8 mouse cellular contexts compared by ENCODE assay signal in the genomic region with DNA sequence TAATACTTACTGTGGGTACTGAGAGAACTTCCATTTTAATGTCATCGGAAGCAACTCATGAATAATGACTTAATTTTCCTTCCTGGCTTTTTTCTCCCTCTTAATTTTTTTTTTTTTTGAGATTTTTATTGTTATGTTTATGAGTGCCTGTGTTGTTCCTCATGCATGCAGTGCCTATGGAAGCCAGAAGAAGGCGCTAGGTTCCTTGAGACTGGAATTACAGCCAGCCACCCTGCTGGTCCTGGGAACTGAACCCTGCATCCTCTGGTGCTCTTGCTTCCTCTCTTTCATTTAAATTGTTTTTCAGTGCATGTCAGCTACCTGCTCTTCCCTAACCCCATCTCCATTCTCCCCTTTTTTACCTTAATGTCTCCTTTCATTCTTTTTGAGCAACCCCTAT. TPM values are rescaled to one million over a fixed set of nuclear protein-coding genes. Genes with fewer than 3 reads are reported as not detected.
DNase-seq lines count a peak whose midpoint lies in the region; ATAC-seq and TF ChIP-seq lines count a peak whose summit lies in the region.

No protein-coding gene starts in this region.

- no peaks in the 10 kb centered on the region for H3K27me3 ChIP-seq in erythroblast, embryonic 14.5 days (ENCODE audit: control insufficient read depth)
- H3K27me3 ChIP-seq in kidney, embryonic 15.5 days, result no peaks in the 10 kb centered on the region

- intact Hi-C loops in gastrocnemius, postnatal 36 days (cut with DNase I), result no loop called here

- in situ Hi-C loops in ES-E14 (cut with MboI; ENCODE audit: low sequenced_read_pairs in 2 of 2, unreplicated experiment in 2 of 2), result no loop called here

- H3K36me3 ChIP-seq in erythroblast, embryonic 14.5 days (ENCODE audit: control insufficient read depth), result peaks cover 40% of the 10 kb centered on the region
- H3K36me3 ChIP-seq in ES-E14 (ENCODE audit: control insufficient read depth, insufficient read depth, low read length, poor library complexity, severe bottlenecking), result peaks cover 17% of the 10 kb centered on the region
- peaks cover 36% of the 10 kb centered on the region for H3K36me3 ChIP-seq in kidney, embryonic 15.5 days

- no peak for ATAC-seq in erythroblast, adult 5-6 weeks (replicated peaks; ENCODE audit: low FRiP score, poor library complexity, severe bottlenecking)
- ATAC-seq in kidney, embryonic 15.5 days (replicated peaks; ENCODE audit: low FRiP score), result no peak
- ATAC-seq in megakaryocyte progenitor cell, adult 5-6 weeks (replicated peaks; ENCODE audit: poor library complexity), result peak; percentile 47; the same call in 1 of the 2 replicates

- no peak for TF ChIP-seq POLR2A in embryonic fibroblast, embryonic 13.5 days (IDR thresholded peaks at IDR 0.05; ENCODE audit: low read depth, low read length)

- DNase-seq in ES-E14 (ENCODE audit: low read depth, low spot score), result peak; percentile 54
- DNase-seq in yolk sac, embryonic 10.5 days (ENCODE audit: low spot score), result no peak
- no peak for DNase-seq in gastrocnemius, postnatal 36 days

- no peak overlapping the region for H3K27ac ChIP-seq in ES-E14 (ENCODE audit: insufficient read depth, low read depth, low read length, poor library complexity, severe bottlenecking)
- H3K27ac ChIP-seq in embryonic fibroblast, embryonic 13.5 days (ENCODE audit: insufficient read depth, low read length), result no peak overlapping the region
- no peak overlapping the region for H3K27ac ChIP-seq in kidney, embryonic 15.5 days

- H3K4me3 ChIP-seq in erythroblast, embryonic 14.5 days (replicated peaks), result peak overlapping the region; percentile 88
- H3K4me3 ChIP-seq in ES-E14 (ENCODE audit: insufficient read depth in 1 of 2, low read depth in 1 of 2, low read length in 2 of 2, poor library complexity in 1 of 2, severe bottlenecking in 1 of 2), result peak overlapping the region; percentile 8 to 80; a peak in 3 of 4 replicates
- H3K4me3 ChIP-seq in embryonic fibroblast, embryonic 13.5 days (ENCODE audit: insufficient read depth, low read length), result no peak overlapping the region
- H3K4me3 ChIP-seq in kidney, embryonic 15.5 days (replicated peaks), result peak overlapping the region; percentile 99

- H3K9me3 ChIP-seq in erythroblast, embryonic 14.5 days (ENCODE audit: control insufficient read depth, low read length), result no peaks in the 10 kb centered on the region
- H3K9me3 ChIP-seq in ES-E14 (ENCODE audit: control insufficient read depth, insufficient read depth, low read depth, low read length), result no peaks in the 10 kb centered on the region
- no peaks in the 10 kb centered on the region for H3K9me3 ChIP-seq in kidney, embryonic 15.5 days (replicated peaks)

- H3K4me2 ChIP-seq in kidney, embryonic 15.5 days, result peak overlapping the region; percentile 93

- TF ChIP-seq CTCF in embryonic fibroblast, embryonic 13.5 days (IDR thresholded peaks at IDR 0.05; ENCODE audit: borderline replicate concordance, insufficient read depth, low read length), result peak; percentile 24; the same call in 1 of the 2 replicates

- H3K9ac ChIP-seq in ES-E14 (ENCODE audit: insufficient read depth, low read depth, low read length, poor library complexity, severe bottlenecking), result no peak overlapping the region
- H3K9ac ChIP-seq in kidney, embryonic 15.5 days, result peak overlapping the region; percentile 94; the same call in 1 of the 2 replicates

- 61% methylated on average over 2 of the region's 2 CpGs for WGBS in kidney, embryonic 15.5 days

- H3K4me1 ChIP-seq in erythroblast, embryonic 14.5 days (ENCODE audit: control insufficient read depth), result peaks cover 33% of the 10 kb centered on the region
- peaks cover 3 to 10% of the 10 kb centered on the region in 2 experiments; a peak in 3 of 4 replicates for H3K4me1 ChIP-seq in ES-E14 (ENCODE audit: control insufficient read depth in 2 of 2, insufficient read depth in 2 of 2, low read length in 2 of 2, poor library complexity in 1 of 2)
- peaks cover 7% of the 10 kb centered on the region; the same call in 1 of the 2 replicates for H3K4me1 ChIP-seq in embryonic fibroblast, embryonic 13.5 days (ENCODE audit: control insufficient read depth, insufficient read depth, low read length)
- H3K4me1 ChIP-seq in kidney, embryonic 15.5 days, result peaks cover 28% of the 10 kb centered on the region

TF ChIP-seq in ES-E14, 5 proteins besides CTCF, POLR2A, EP300 and RAD21:
- TF ChIP-seq CHD2 (IDR thresholded peaks at IDR 0.05; ENCODE audit: low read depth, low read length) (no peak), MAFK (IDR thresholded peaks at IDR 0.05; ENCODE audit: insufficient read depth, low read depth, low read length) (no peak), HCFC1 (IDR thresholded peaks at IDR 0.05; ENCODE audit: borderline replicate concordance, insufficient read depth, low read length) (no peak), ZNF384 (IDR thresholded peaks at IDR 0.05; ENCODE audit: low read depth, low read length) (peak; percentile 95), ZC3H11A (IDR thresholded peaks at IDR 0.05; ENCODE audit: borderline replicate concordance, low read depth, low read length) (peak; percentile 30; the same call in 1 of the 2 replicates)
TF ChIP-seq in ES-E14: peak in this region for 2.

RNA-seq across cellular contexts. Expression of a gene that starts 2.1 kb away (rescaled TPM):
- polyA plus RNA-seq in erythroblast, embryonic 14.5 days (2012), result 0.87 and 1.0 TPM in 2 replicates
- 7.9 and 8.8 TPM in 2 replicates for total RNA-seq in erythroblast, adult 5-6 weeks (2015; ENCODE audit: low replicate concordance)
- 5.7 and 7.4 TPM in 2 replicates for total RNA-seq in erythroblast, adult 5-6 weeks (2017; ENCODE audit: low replicate concordance)
- total RNA-seq in ES-E14 (2012; rRNA removed), result 28.6 and 50.7 TPM in 2 replicates
- 4.0 and 6.2 TPM in 2 replicates for polyA plus RNA-seq in embryonic fibroblast, embryonic 13.5 days (2011; ENCODE audit: insufficient read length, low read depth, missing spikeins)
- polyA plus RNA-seq in kidney, embryonic 15.5 days (2015; fragmentation: Nextera tagmentation; extraction: Ambion mirVana), result 3.7 and 4.0 TPM in 2 replicates
- total RNA-seq in megakaryocyte progenitor cell, adult 5-6 weeks (2015), result 13.0 and 15.2 TPM in 2 replicates
- 8.0 and 13.0 TPM in 2 replicates for total RNA-seq in megakaryocyte progenitor cell, adult 5-6 weeks (2017)
- total RNA-seq in gastrocnemius, postnatal 36 days (2021), result 10 to 100 TPM; 10.8 to 12.2 TPM

RNA-seq across cellular contexts. Expression of a gene that starts 23.0 kb away (rescaled TPM):
- polyA plus RNA-seq in erythroblast, embryonic 14.5 days (2012), result 0.11 TPM in 2 replicates
- total RNA-seq in erythroblast, adult 5-6 weeks (2015; ENCODE audit: low replicate concordance), result 3.3 TPM in 1 of 2 replicates, not detected in the other
- 1.0 and 1.4 TPM in 2 replicates for total RNA-seq in erythroblast, adult 5-6 weeks (2017; ENCODE audit: low replicate concordance)
- total RNA-seq in ES-E14 (2012; rRNA removed), result 5.0 and 5.5 TPM in 2 replicates
- 2.9 and 6.7 TPM in 2 replicates for polyA plus RNA-seq in embryonic fibroblast, embryonic 13.5 days (2011; ENCODE audit: insufficient read length, low read depth, missing spikeins)
- polyA plus RNA-seq in kidney, embryonic 15.5 days (2015; fragmentation: Nextera tagmentation; extraction: Ambion mirVana), result 21.8 and 22.1 TPM in 2 replicates
- 1.3 and 2.5 TPM in 2 replicates for total RNA-seq in megakaryocyte progenitor cell, adult 5-6 weeks (2015)
- total RNA-seq in megakaryocyte progenitor cell, adult 5-6 weeks (2017), result 4.8 and 7.4 TPM in 2 replicates
- 1,000 to 10,000 TPM; 2,677 to 2,859 TPM for total RNA-seq in gastrocnemius, postnatal 36 days (2021)

RNA-seq across cellular contexts. Expression of a gene that starts 25.5 kb away (rescaled TPM):
- not detected in 2 replicates for polyA plus RNA-seq in erythroblast, embryonic 14.5 days (2012)
- total RNA-seq in erythroblast, adult 5-6 weeks (2015; ENCODE audit: low replicate concordance), result not detected in 2 replicates
- not detected in 2 replicates for total RNA-seq in erythroblast, adult 5-6 weeks (2017; ENCODE audit: low replicate concordance)
- 0.21 TPM in 1 of 2 replicates, not detected in the other for total RNA-seq in ES-E14 (2012; rRNA removed)
- polyA plus RNA-seq in embryonic fibroblast, embryonic 13.5 days (2011; ENCODE audit: insufficient read length, low read depth, missing spikeins), result 1.6 TPM in 1 of 2 replicates, not detected in the other
- 0.32 and 0.75 TPM in 2 replicates for polyA plus RNA-seq in kidney, embryonic 15.5 days (2015; fragmentation: Nextera tagmentation; extraction: Ambion mirVana)
- 0.62 and 0.83 TPM in 2 replicates for total RNA-seq in megakaryocyte progenitor cell, adult 5-6 weeks (2015)
- total RNA-seq in megakaryocyte progenitor cell, adult 5-6 weeks (2017), result 3.1 TPM in 1 of 2 replicates, not detected in the other
- 1,000 to 10,000 TPM; 1,257 to 1,260 TPM for total RNA-seq in gastrocnemius, postnatal 36 days (2021)

RNA-seq across cellular contexts. Expression of a gene that starts 33.5 kb away (rescaled TPM):
- 0.31 and 0.45 TPM in 2 replicates for polyA plus RNA-seq in erythroblast, embryonic 14.5 days (2012)
- total RNA-seq in erythroblast, adult 5-6 weeks (2015; ENCODE audit: low replicate concordance), result 0.42 TPM in 1 of 2 replicates, not detected in the other
- total RNA-seq in erythroblast, adult 5-6 weeks (2017; ENCODE audit: low replicate concordance), result 0.56 and 1.2 TPM in 2 replicates
- 11.3 and 15.7 TPM in 2 replicates for total RNA-seq in ES-E14 (2012; rRNA removed)
- polyA plus RNA-seq in embryonic fibroblast, embryonic 13.5 days (2011; ENCODE audit: insufficient read length, low read depth, missing spikeins), result 7.7 and 8.0 TPM in 2 replicates
- 26.2 and 26.3 TPM in 2 replicates for polyA plus RNA-seq in kidney, embryonic 15.5 days (2015; fragmentation: Nextera tagmentation; extraction: Ambion mirVana)
- 4.6 and 4.9 TPM in 2 replicates for total RNA-seq in megakaryocyte progenitor cell, adult 5-6 weeks (2015)
- total RNA-seq in megakaryocyte progenitor cell, adult 5-6 weeks (2017), result 5.4 and 7.3 TPM in 2 replicates
- total RNA-seq in gastrocnemius, postnatal 36 days (2021), result 1 to 10 TPM; 7.8 to 8.5 TPM

RNA-seq across cellular contexts. Expression of a gene that starts 42.3 kb away (rescaled TPM):
- polyA plus RNA-seq in erythroblast, embryonic 14.5 days (2012), result 0.25 and 0.27 TPM in 2 replicates
- total RNA-seq in erythroblast, adult 5-6 weeks (2015; ENCODE audit: low replicate concordance), result 1.5 and 2.3 TPM in 2 replicates
- 1.5 and 3.2 TPM in 2 replicates for total RNA-seq in erythroblast, adult 5-6 weeks (2017; ENCODE audit: low replicate concordance)
- total RNA-seq in ES-E14 (2012; rRNA removed), result 10.7 and 17.9 TPM in 2 replicates
- 10.4 and 11.6 TPM in 2 replicates for polyA plus RNA-seq in embryonic fibroblast, embryonic 13.5 days (2011; ENCODE audit: insufficient read length, low read depth, missing spikeins)
- 12.3 and 12.4 TPM in 2 replicates for polyA plus RNA-seq in kidney, embryonic 15.5 days (2015; fragmentation: Nextera tagmentation; extraction: Ambion mirVana)
- 10.0 and 12.1 TPM in 2 replicates for total RNA-seq in megakaryocyte progenitor cell, adult 5-6 weeks (2015)
- 7.0 and 8.4 TPM in 2 replicates for total RNA-seq in megakaryocyte progenitor cell, adult 5-6 weeks (2017)
- total RNA-seq in gastrocnemius, postnatal 36 days (2021), result 1 to 10 TPM; 7.0 to 7.1 TPM

Comparison
In these comparisons a context has a peak if more than half of its experiments do, and no peak if none do; other contexts are left out.
1. RNA of a gene that starts 23.0 kb away (total RNA-seq): 2,677 to 2,859 TPM in gastrocnemius, postnatal 36 days; 5.0 to 5.5 TPM in ES-E14, 1.3 to 7.4 TPM in megakaryocyte progenitor cell, adult 5-6 weeks and 1.0 to 3.3 TPM in erythroblast, adult 5-6 weeks; every median in the first group is over 100 times any median in the second.
2. RNA of a gene that starts 25.5 kb away (total RNA-seq): 1,257 to 1,260 TPM in gastrocnemius, postnatal 36 days; 0.62 to 3.1 TPM in megakaryocyte progenitor cell, adult 5-6 weeks, not detected in erythroblast, adult 5-6 weeks and 0.21 TPM in ES-E14; every median in the first group is over 100 times any median in the second.